ENCODE assay signal across 27 mouse cellular contexts in genomic region chr2:83766878-83767277, GRCm38 (mm10). TPM values are rescaled to one million over a fixed set of nuclear protein-coding genes. Genes with fewer than 3 reads are reported as not detected.
DNase-seq lines count a peak whose midpoint lies in the region; ATAC-seq lines count a peak whose summit lies in the region.
"Had no signal": no experiment of that assay in that cellular context is flagged by ENCODE, and none has a peak within 500 bp of the region (broad histone marks: within the 10 kb centered on the region; RNA-seq: fewer than 3 reads in every experiment).

No protein-coding gene starts in this region.

- 82% methylated on average over 1 of the region's 1 CpGs for WGBS in heart, embryonic 11.5 days (ENCODE audit: insufficient replicate concordance)
- WGBS in hindbrain, embryonic 10.5 days, result 95% methylated on average over 1 of the region's 1 CpGs

- H3K9me3 ChIP-seq in heart, embryonic 11.5 days (replicated peaks; ENCODE audit: control insufficient read depth, low read length), result no peaks in the 10 kb centered on the region
- no peaks in the 10 kb centered on the region for H3K9me3 ChIP-seq in hindbrain, embryonic 10.5 days
- H3K9me3 ChIP-seq: embryonic facial prominence, embryonic 10.5 days; embryonic facial prominence, embryonic 13.5 days; forebrain, embryonic 12.5 days; forebrain, embryonic 15.5 days; G1E; heart, embryonic 13.5 days; hindbrain, embryonic 13.5 days; intestine, embryonic 15.5 days had no signal

- H3K36me3 ChIP-seq in heart, embryonic 11.5 days (ENCODE audit: control insufficient read depth, insufficient read depth, low read length), result peaks cover 9% of the 10 kb centered on the region
- H3K36me3 ChIP-seq in hindbrain, embryonic 10.5 days, result peaks cover 27% of the 10 kb centered on the region
- H3K36me3 ChIP-seq: forebrain, embryonic 12.5 days; forebrain, embryonic 15.5 days; hindbrain, embryonic 13.5 days; intestine, embryonic 15.5 days had no signal

- H3K4me3 ChIP-seq in heart, embryonic 11.5 days (ENCODE audit: low read depth, low read length), result no peak overlapping the region
- no peak overlapping the region for H3K4me3 ChIP-seq in hindbrain, embryonic 10.5 days
- H3K4me3 ChIP-seq: embryonic facial prominence, embryonic 10.5 days; embryonic facial prominence, embryonic 13.5 days; erythroblast, embryonic 14.5 days; forebrain, embryonic 12.5 days; forebrain, embryonic 15.5 days; heart, embryonic 13.5 days; hindbrain, embryonic 13.5 days; intestine, embryonic 15.5 days had no signal

- no peaks in the 10 kb centered on the region for H3K4me1 ChIP-seq in heart, embryonic 11.5 days (ENCODE audit: control insufficient read depth, insufficient read depth, low read length)
- H3K4me1 ChIP-seq in hindbrain, embryonic 10.5 days (replicated peaks), result no peaks in the 10 kb centered on the region
- H3K4me1 ChIP-seq: embryonic facial prominence, embryonic 10.5 days; embryonic facial prominence, embryonic 13.5 days; forebrain, embryonic 12.5 days; hindbrain, embryonic 13.5 days; intestine, embryonic 15.5 days had no signal

- H3K27me3 ChIP-seq in heart, embryonic 11.5 days (ENCODE audit: control insufficient read depth, insufficient read depth, low read length), result no peaks in the 10 kb centered on the region
- no peaks in the 10 kb centered on the region for H3K27me3 ChIP-seq in hindbrain, embryonic 10.5 days (ENCODE audit: insufficient read depth, poor library complexity, severe bottlenecking)
- H3K27me3 ChIP-seq: embryonic facial prominence, embryonic 13.5 days; forebrain, embryonic 12.5 days; forebrain, embryonic 15.5 days; hindbrain, embryonic 13.5 days; intestine, embryonic 15.5 days had no signal

- no peak overlapping the region for H3K27ac ChIP-seq in heart, embryonic 11.5 days (ENCODE audit: low read depth, low read length)
- H3K27ac ChIP-seq in hindbrain, embryonic 10.5 days, result no peak overlapping the region
- H3K27ac ChIP-seq: embryonic facial prominence, embryonic 10.5 days; embryonic facial prominence, embryonic 13.5 days; forebrain, embryonic 12.5 days; forebrain, embryonic 15.5 days; heart, embryonic 13.5 days; hindbrain, embryonic 13.5 days; intestine, embryonic 15.5 days had no signal

- H3K9ac ChIP-seq in heart, embryonic 11.5 days (ENCODE audit: low read depth, low read length), result no peak overlapping the region
- H3K9ac ChIP-seq: embryonic facial prominence, embryonic 13.5 days; forebrain, embryonic 12.5 days; forebrain, embryonic 15.5 days; heart, embryonic 13.5 days; hindbrain, embryonic 13.5 days; intestine, embryonic 15.5 days had no signal

- H3K4me2 ChIP-seq in heart, embryonic 11.5 days, result no peak overlapping the region
- H3K4me2 ChIP-seq: embryonic facial prominence, embryonic 13.5 days; forebrain, embryonic 12.5 days; forebrain, embryonic 15.5 days; heart, embryonic 13.5 days; hindbrain, embryonic 13.5 days; intestine, embryonic 15.5 days had no signal

- ATAC-seq in heart, embryonic 11.5 days (replicated peaks; ENCODE audit: insufficient number of reproducible peaks, low FRiP score, low TSS enrichment), result no peak
- peak; percentile 82 for ATAC-seq in common myeloid progenitor, adult 5-6 weeks (replicated peaks; ENCODE audit: low read depth, poor library complexity, severe bottlenecking)
- ATAC-seq in megakaryocyte, adult 5-6 weeks (ENCODE audit: poor library complexity, severe bottlenecking), result peak; percentile 65
- ATAC-seq: forebrain, embryonic 15.5 days; hindbrain, embryonic 16.5 days; intestine, embryonic 15.5 days had no signal

- peak; percentile 70 for DNase-seq in heart, adult 11 months
- peak; percentile 60 for DNase-seq in A20 (ENCODE audit: low read depth, low spot score)
- DNase-seq in cerebellum, postnatal 10 days, result no peak
- DNase-seq in spleen, postnatal 4 days (ENCODE audit: low spot score in 2 of 2), result no peak
- DNase-seq in hindbrain, embryonic 10.5 days (ENCODE audit: low spot score), result no peak
- DNase-seq: adrenal gland, adult 2 months; adrenal gland, postnatal 14 days; cerebellum, adult 11-12 months; cerebellum, adult 8-10 months; cerebellum, postnatal 14 days; embryo, embryonic 11 days; gastrocnemius, postnatal 25 days; heart, postnatal 14 days; heart, postnatal 4 days had no signal

RNA-seq across cellular contexts. Expression of gene Itgav, which starts 42.7 kb away (rescaled TPM):
- 75.9 and 87.7 TPM in 2 replicates for polyA plus RNA-seq in heart, embryonic 11.5 days (2014; fragmentation: Nextera tagmentation; extraction: Ambion mirVana)
- 11.5 and 14.4 TPM in 2 replicates for total RNA-seq in common myeloid progenitor, adult 5-6 weeks (2017)
- total RNA-seq in megakaryocyte, adult 5-6 weeks (2015), result 36.2 and 37.9 TPM in 2 replicates
- total RNA-seq in megakaryocyte, adult 5-6 weeks (2017), result 23.8 and 51.5 TPM in 2 replicates
- polyA plus RNA-seq in hindbrain, embryonic 10.5 days (2016; fragmentation: Nextera tagmentation; extraction: Ambion mirVana), result 31.8 and 32.4 TPM in 2 replicates

RNA-seq across cellular contexts. Expression of gene Fam171b, which starts 45.6 kb away (rescaled TPM):
- 2.8 and 4.0 TPM in 2 replicates for polyA plus RNA-seq in heart, embryonic 11.5 days (2014; fragmentation: Nextera tagmentation; extraction: Ambion mirVana)
- not detected in 2 replicates for total RNA-seq in common myeloid progenitor, adult 5-6 weeks (2017)
- total RNA-seq in megakaryocyte, adult 5-6 weeks (2015), result 0.11 and 0.14 TPM in 2 replicates
- total RNA-seq in megakaryocyte, adult 5-6 weeks (2017), result not detected in 2 replicates
- 23.8 and 29.1 TPM in 2 replicates for polyA plus RNA-seq in hindbrain, embryonic 10.5 days (2016; fragmentation: Nextera tagmentation; extraction: Ambion mirVana)
- polyA plus RNA-seq: erythroblast, embryonic 14.5 days; G1E had no signal

Comparison
In these comparisons a context has a peak if more than half of its experiments do, and no peak if none do; other contexts are left out.
1. DNase-seq: peak in heart, adult 11 months (single experiment) and A20 (single experiment); none in cerebellum, postnatal 10 days (0 of 2), spleen, postnatal 4 days (0 of 2) and hindbrain, embryonic 10.5 days (single experiment).